Mouse (Mus musculus): ENCODE results near the gene Theg. TPM values are rescaled to one million over a fixed set of nuclear protein-coding genes. Genes with fewer than 3 reads are reported as not detected.
A peak's percentile ranks its signal among the peaks of the same experiment; 100 is the strongest.

Gene Theg
- polyA plus RNA-seq, 1 experiment from 2014 or later: not detected

DNA sequence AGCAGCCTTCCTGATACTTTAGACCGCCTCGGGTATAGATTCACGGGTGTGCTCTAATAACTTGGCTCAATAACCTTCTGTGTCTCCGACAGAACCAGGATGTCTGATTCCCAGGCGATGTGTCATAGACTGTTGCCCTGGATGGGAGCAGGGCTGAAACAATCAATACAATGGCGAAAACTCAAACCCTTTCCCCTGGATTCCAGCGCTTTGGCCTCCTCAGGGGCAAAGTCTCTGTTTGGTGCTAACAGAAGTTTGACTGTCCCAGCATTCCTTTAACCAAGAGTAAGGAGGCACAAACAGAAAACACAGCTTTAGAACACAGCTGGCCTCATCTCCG is 8.4 kb upstream of the Theg start:
- no peak overlapping the region for H3K27ac ChIP-seq (ENCODE audit: low read length)
- H3K36me3 ChIP-seq (ENCODE audit: insufficient read depth, low read length): no peaks in the 10 kb centered on the region
- H3K4me2 ChIP-seq (replicated peaks; ENCODE audit: low read depth, low read length): no peak overlapping the region
- no peak for ATAC-seq (ENCODE audit: low FRiP score, low TSS enrichment)
- 54% methylated on average over 8 of the region's 8 CpGs for WGBS
- H3K4me1 ChIP-seq (ENCODE audit: insufficient read depth, low read length): no peaks in the 10 kb centered on the region
- H3K9me3 ChIP-seq (ENCODE audit: low read length): no peaks in the 10 kb centered on the region
- H3K9ac ChIP-seq (replicated peaks; ENCODE audit: low read length): no peak overlapping the region
- H3K27me3 ChIP-seq (ENCODE audit: insufficient read depth, low read length): no peaks in the 10 kb centered on the region; the same call in 1 of the 2 replicates
- H3K4me3 ChIP-seq (ENCODE audit: low read length): no peak overlapping the region

DNA sequence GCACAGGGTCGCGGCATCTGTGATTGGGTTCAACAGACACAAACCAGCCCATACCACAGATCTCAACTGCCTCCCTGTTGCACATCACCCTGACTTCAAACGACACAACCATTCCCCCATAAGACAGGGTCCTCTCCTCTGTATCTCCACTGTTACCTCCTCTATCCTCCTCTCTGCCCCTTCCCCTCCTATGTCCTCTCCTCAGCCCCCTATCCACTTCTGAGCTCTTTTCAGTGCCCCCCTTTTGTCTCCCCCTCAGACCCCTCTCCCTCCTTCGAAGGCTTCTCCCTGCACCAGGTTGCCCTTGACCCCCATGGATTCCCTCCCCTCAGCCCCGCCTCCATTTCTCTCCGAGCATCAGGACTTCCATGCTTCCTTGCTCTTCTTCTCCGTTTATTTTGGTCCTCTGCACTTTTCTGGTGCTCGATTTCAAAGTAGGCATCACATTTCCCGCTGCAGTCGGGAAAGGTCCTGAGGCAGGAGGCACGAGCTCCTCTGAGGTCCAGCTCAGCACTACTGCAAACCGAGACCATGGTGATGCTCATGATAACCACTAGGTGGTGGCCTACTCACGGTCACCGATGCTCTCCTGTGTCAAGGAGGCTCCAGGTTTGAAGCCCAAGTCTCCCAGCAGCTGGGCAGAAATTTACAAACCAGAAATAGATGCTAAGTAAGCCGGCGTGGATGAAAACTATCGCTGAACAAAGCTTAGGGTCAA is 7.9 kb upstream of the Theg start:
- Histone ChIP-seq H3K27ac (ENCODE audit: low read length) (no peak overlapping the region), H3K36me3 (ENCODE audit: insufficient read depth, low read length) (no peaks in the 10 kb centered on the region), H3K4me3 (ENCODE audit: low read length) (no peak overlapping the region), H3K4me2 (replicated peaks; ENCODE audit: low read depth, low read length) (no peak overlapping the region), H3K27me3 (ENCODE audit: insufficient read depth, low read length) (no peaks in the 10 kb centered on the region; the same call in 1 of the 2 replicates), H3K4me1 (ENCODE audit: insufficient read depth, low read length) (no peaks in the 10 kb centered on the region), H3K9ac (replicated peaks; ENCODE audit: low read length) (no peak overlapping the region), H3K9me3 (ENCODE audit: low read length) (no peaks in the 10 kb centered on the region)
- peak; percentile 91; the same call in 1 of the 2 replicates for ATAC-seq (ENCODE audit: low FRiP score, low TSS enrichment)
- WGBS: 15% methylated on average over 17 of the region's 17 CpGs

DNA sequence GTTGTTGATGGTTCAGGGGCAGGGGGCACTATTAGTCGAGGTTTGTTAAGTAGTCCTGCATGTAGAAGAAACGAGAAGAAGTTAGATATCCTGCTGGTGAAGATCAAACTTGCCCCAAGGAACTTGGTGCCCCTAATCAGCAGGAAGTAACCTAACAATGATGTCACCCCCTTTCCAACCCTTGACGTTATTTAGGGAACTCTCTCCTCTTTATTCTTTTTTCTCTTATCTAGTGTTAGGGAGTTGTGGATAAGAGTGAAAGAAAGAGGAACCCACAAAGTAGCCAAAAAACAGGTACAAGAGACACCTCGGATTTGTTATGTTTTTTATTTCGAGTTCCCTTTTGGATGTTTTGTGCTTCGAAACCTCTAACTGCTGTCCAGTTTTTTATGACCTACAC is 7.0 kb upstream of the Theg start:
- Histone ChIP-seq H3K27ac (ENCODE audit: low read length) (no peak overlapping the region), H3K4me3 (ENCODE audit: low read length) (no peak overlapping the region), H3K36me3 (ENCODE audit: insufficient read depth, low read length) (no peaks in the 10 kb centered on the region), H3K4me1 (ENCODE audit: insufficient read depth, low read length) (no peaks in the 10 kb centered on the region), H3K27me3 (ENCODE audit: insufficient read depth, low read length) (no peaks in the 10 kb centered on the region; the same call in 1 of the 2 replicates), H3K9ac (replicated peaks; ENCODE audit: low read length) (no peak overlapping the region), H3K9me3 (ENCODE audit: low read length) (no peaks in the 10 kb centered on the region), H3K4me2 (replicated peaks; ENCODE audit: low read depth, low read length) (no peak overlapping the region)
- WGBS: 50% methylated on average over 6 of the region's 6 CpGs
- ATAC-seq (ENCODE audit: low FRiP score, low TSS enrichment): no peak

DNA sequence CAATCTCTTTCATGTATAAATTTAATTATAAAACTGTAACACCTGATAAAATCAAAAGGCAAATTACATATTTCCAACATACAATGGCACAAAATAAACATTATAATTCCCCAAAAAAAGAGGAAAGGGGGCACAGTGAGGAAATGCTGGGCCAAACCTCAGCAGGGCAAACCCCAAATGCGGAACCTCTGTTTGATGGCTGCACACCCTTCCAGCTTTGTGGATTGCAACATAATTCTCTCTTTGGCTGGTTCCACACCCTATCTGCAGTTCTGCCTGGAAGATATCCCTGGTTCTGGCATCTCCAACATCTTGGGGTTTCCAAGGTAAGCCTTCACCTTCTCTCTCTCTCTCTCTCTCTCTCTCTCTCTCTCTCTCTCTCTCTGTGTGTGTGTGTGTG is 3.6 kb upstream of the Theg start:
- 96% methylated on average over 1 of the region's 1 CpGs for WGBS
- H3K9me3 ChIP-seq (ENCODE audit: low read length): no peaks in the 10 kb centered on the region
- no peaks in the 10 kb centered on the region for H3K4me1 ChIP-seq (ENCODE audit: insufficient read depth, low read length)
- no peaks in the 10 kb centered on the region for H3K27me3 ChIP-seq (ENCODE audit: insufficient read depth, low read length)
- no peak overlapping the region for H3K9ac ChIP-seq (replicated peaks; ENCODE audit: low read length)
- H3K36me3 ChIP-seq (ENCODE audit: insufficient read depth, low read length): no peaks in the 10 kb centered on the region
- H3K4me3 ChIP-seq (ENCODE audit: low read length): no peak overlapping the region
- no peak for ATAC-seq (ENCODE audit: low FRiP score, low TSS enrichment)
- H3K27ac ChIP-seq (ENCODE audit: low read length): no peak overlapping the region
- no peak overlapping the region for H3K4me2 ChIP-seq (replicated peaks; ENCODE audit: low read depth, low read length)

DNA sequence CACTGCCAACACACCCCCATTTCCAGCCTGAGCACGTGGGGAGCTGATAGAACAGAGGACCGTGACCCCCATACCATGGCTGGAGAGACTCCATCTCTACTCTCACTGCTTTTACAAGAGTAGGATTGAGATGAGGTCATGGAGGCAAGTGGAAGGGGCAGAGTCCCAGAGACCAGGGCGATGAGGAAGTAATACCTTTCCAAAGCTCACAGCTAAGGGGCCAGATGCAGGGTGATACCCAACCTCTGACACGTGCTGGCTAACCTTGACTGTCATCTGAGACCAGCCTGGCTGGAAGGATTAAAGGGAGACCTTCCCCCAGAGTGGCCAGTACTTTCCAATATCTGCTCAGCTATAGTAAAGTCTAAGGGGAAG is 608 bp upstream of the Theg start:
- Histone ChIP-seq H3K36me3 (ENCODE audit: insufficient read depth, low read length) (no peaks in the 10 kb centered on the region), H3K4me1 (ENCODE audit: insufficient read depth, low read length) (no peaks in the 10 kb centered on the region), H3K27ac (ENCODE audit: low read length) (no peak overlapping the region), H3K4me3 (ENCODE audit: low read length) (no peak overlapping the region), H3K4me2 (replicated peaks; ENCODE audit: low read depth, low read length) (no peak overlapping the region), H3K27me3 (ENCODE audit: insufficient read depth, low read length) (no peaks in the 10 kb centered on the region), H3K9me3 (ENCODE audit: low read length) (no peaks in the 10 kb centered on the region), H3K9ac (replicated peaks; ENCODE audit: low read length) (no peak overlapping the region)
- WGBS: 65% methylated on average over 4 of the region's 4 CpGs
- ATAC-seq (ENCODE audit: low FRiP score, low TSS enrichment): no peak

DNA sequence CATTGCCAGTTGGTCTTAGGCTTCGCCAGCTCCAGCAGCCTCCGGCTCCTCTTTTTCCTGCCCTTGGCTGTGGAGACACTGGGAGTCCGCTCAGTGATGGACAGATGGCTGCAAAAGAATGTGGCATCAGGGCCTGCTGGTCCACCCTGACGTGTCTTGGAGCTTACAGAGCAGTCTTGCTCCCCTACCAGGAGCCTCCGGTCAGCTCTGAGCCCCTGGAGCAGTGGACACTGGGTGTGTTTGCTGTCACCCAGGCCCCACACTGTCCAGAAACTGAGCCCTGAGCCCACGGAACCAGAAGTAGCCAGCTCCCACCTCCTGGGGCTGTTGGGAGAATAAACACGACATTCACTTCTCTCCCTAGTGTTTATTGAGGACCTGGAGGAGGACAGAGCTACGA is 888 bp downstream of the Theg start:
- H3K4me1 ChIP-seq (ENCODE audit: insufficient read depth, low read length): no peaks in the 10 kb centered on the region
- H3K9me3 ChIP-seq (ENCODE audit: low read length): no peaks in the 10 kb centered on the region
- WGBS: 61% methylated on average over 8 of the region's 8 CpGs
- no peaks in the 10 kb centered on the region for H3K36me3 ChIP-seq (ENCODE audit: insufficient read depth, low read length)
- H3K27ac ChIP-seq (ENCODE audit: low read length): no peak overlapping the region
- no peaks in the 10 kb centered on the region for H3K27me3 ChIP-seq (ENCODE audit: insufficient read depth, low read length)
- ATAC-seq (ENCODE audit: low FRiP score, low TSS enrichment): no peak
- H3K4me3 ChIP-seq (ENCODE audit: low read length): no peak overlapping the region
- no peak overlapping the region for H3K4me2 ChIP-seq (replicated peaks; ENCODE audit: low read depth, low read length)
- no peak overlapping the region for H3K9ac ChIP-seq (replicated peaks; ENCODE audit: low read length)

DNA sequence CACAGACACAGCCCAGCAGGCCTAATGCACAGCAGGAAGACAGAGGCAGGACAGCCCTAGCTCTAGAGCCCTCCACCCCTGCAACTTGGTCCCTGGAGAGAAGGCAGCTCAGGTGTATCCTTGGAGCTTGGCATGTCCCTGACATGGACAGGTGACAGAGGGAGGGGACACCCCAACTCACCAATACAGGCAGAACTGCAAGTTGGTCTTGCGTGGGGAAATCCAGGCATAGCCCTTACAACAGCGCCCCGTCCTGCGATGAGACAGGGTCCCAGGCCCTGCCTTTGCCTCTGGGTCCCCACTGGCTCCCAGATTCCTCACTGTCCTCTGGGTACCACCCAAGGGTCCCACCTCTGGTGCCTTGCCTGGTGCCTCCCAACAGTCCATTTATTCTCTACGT is 1.4 kb downstream of the Theg start:
- no peak overlapping the region for H3K4me3 ChIP-seq (ENCODE audit: low read length)
- H3K4me2 ChIP-seq (replicated peaks; ENCODE audit: low read depth, low read length): no peak overlapping the region
- no peak overlapping the region for H3K27ac ChIP-seq (ENCODE audit: low read length)
- no peak for ATAC-seq (ENCODE audit: low FRiP score, low TSS enrichment)
- WGBS: 82% methylated on average over 5 of the region's 5 CpGs
- no peaks in the 10 kb centered on the region for H3K9me3 ChIP-seq (ENCODE audit: low read length)
- H3K9ac ChIP-seq (replicated peaks; ENCODE audit: low read length): no peak overlapping the region
- no peaks in the 10 kb centered on the region for H3K36me3 ChIP-seq (ENCODE audit: insufficient read depth, low read length)
- no peaks in the 10 kb centered on the region for H3K27me3 ChIP-seq (ENCODE audit: insufficient read depth, low read length)
- H3K4me1 ChIP-seq (ENCODE audit: insufficient read depth, low read length): no peaks in the 10 kb centered on the region

DNA sequence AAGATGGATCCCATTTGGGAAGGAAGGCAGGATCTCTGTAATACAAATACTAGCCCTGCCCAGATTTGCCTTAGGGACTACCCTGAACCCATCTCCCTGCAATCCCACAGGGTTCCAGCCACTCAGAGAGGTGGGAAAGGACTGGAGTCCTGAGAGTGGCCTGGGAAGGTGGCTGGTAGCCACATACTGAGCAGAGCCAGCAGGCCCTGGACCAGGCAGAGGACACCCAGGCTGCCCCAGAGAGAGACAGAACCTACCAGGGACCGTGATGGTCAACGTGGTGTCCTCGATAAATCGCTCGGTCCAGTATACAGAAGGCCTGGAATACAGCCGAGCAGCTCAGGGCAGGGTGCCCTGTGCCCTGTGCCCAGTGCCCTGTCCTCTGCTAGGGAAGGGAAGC is 2.0 kb downstream of the Theg start:
- no peak overlapping the region for H3K27ac ChIP-seq (ENCODE audit: low read length)
- no peaks in the 10 kb centered on the region for H3K9me3 ChIP-seq (ENCODE audit: low read length)
- no peaks in the 10 kb centered on the region for H3K4me1 ChIP-seq (ENCODE audit: insufficient read depth, low read length)
- no peaks in the 10 kb centered on the region for H3K27me3 ChIP-seq (ENCODE audit: insufficient read depth, low read length)
- H3K9ac ChIP-seq (replicated peaks; ENCODE audit: low read length): no peak overlapping the region
- 86% methylated on average over 6 of the region's 6 CpGs for WGBS
- H3K36me3 ChIP-seq (ENCODE audit: insufficient read depth, low read length): no peaks in the 10 kb centered on the region
- no peak overlapping the region for H3K4me3 ChIP-seq (ENCODE audit: low read length)
- H3K4me2 ChIP-seq (replicated peaks; ENCODE audit: low read depth, low read length): no peak overlapping the region
- ATAC-seq (ENCODE audit: low FRiP score, low TSS enrichment): no peak

DNA sequence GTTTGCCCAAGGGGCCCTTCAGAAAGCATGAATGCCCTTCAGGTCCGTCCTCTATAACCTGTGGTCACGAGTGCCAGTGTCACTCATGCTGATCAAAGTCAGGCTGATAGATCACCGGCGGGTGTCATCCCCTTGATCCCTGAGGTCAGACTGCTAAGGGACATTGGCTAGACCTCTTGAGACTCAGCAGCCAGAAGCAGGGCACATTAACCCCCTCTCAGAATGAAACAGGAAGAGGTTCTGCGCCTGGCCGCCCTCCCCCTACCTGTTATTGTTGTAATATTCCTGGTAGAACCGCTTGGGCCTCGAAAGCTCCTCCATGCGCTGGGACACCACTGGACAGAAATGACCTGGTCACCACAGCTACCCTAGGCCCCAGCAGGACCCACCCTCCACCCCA is 2.7 kb downstream of the Theg start:
- 72% methylated on average over 9 of the region's 9 CpGs for WGBS
- no peaks in the 10 kb centered on the region for H3K36me3 ChIP-seq (ENCODE audit: insufficient read depth, low read length)
- H3K4me2 ChIP-seq (replicated peaks; ENCODE audit: low read depth, low read length): no peak overlapping the region
- no peak overlapping the region for H3K27ac ChIP-seq (ENCODE audit: low read length)
- no peak overlapping the region for H3K9ac ChIP-seq (replicated peaks; ENCODE audit: low read length)
- H3K4me1 ChIP-seq (ENCODE audit: insufficient read depth, low read length): no peaks in the 10 kb centered on the region
- H3K9me3 ChIP-seq (ENCODE audit: low read length): no peaks in the 10 kb centered on the region
- H3K27me3 ChIP-seq (ENCODE audit: insufficient read depth, low read length): no peaks in the 10 kb centered on the region; the same call in 1 of the 2 replicates
- no peak overlapping the region for H3K4me3 ChIP-seq (ENCODE audit: low read length)
- ATAC-seq (ENCODE audit: low FRiP score, low TSS enrichment): no peak

DNA sequence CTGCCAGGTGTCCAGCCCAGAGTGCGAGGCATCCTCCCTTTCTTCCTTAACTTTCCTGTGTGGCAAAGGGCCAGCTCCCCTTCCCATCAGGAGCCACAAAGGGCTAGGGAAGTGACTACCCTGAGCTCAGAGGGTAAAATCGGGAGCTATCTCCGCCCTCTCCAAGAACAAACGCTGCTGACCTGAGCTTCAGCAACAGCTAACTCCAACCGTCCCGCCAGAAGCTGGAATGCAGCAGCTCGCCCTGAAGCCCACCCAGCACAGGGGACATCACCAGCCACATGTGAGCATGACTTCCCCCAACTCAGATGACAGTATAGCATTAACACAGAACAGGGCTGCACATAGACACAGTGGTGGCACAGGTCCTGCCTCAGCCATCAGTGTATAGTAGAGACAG is 3.1 kb downstream of the Theg start:
- no peak overlapping the region for H3K27ac ChIP-seq (ENCODE audit: low read length)
- no peak overlapping the region for H3K4me2 ChIP-seq (replicated peaks; ENCODE audit: low read depth, low read length)
- no peaks in the 10 kb centered on the region for H3K4me1 ChIP-seq (ENCODE audit: insufficient read depth, low read length)
- H3K9me3 ChIP-seq (ENCODE audit: low read length): no peaks in the 10 kb centered on the region
- ATAC-seq (ENCODE audit: low FRiP score, low TSS enrichment): no peak
- H3K36me3 ChIP-seq (ENCODE audit: insufficient read depth, low read length): no peaks in the 10 kb centered on the region
- H3K27me3 ChIP-seq (ENCODE audit: insufficient read depth, low read length): no peaks in the 10 kb centered on the region; the same call in 1 of the 2 replicates
- 61% methylated on average over 7 of the region's 7 CpGs for WGBS
- H3K9ac ChIP-seq (replicated peaks; ENCODE audit: low read length): no peak overlapping the region
- no peak overlapping the region for H3K4me3 ChIP-seq (ENCODE audit: low read length)
